Mouse (Mus musculus): ENCODE measurements around the gene E2f4. TPM values are rescaled to one million over a fixed set of nuclear protein-coding genes. Genes with fewer than 3 reads are reported as not detected.

The E2f4 gene
- polyA plus RNA-seq, 1 experiment from 2014 or later = 117 TPM

DNA sequence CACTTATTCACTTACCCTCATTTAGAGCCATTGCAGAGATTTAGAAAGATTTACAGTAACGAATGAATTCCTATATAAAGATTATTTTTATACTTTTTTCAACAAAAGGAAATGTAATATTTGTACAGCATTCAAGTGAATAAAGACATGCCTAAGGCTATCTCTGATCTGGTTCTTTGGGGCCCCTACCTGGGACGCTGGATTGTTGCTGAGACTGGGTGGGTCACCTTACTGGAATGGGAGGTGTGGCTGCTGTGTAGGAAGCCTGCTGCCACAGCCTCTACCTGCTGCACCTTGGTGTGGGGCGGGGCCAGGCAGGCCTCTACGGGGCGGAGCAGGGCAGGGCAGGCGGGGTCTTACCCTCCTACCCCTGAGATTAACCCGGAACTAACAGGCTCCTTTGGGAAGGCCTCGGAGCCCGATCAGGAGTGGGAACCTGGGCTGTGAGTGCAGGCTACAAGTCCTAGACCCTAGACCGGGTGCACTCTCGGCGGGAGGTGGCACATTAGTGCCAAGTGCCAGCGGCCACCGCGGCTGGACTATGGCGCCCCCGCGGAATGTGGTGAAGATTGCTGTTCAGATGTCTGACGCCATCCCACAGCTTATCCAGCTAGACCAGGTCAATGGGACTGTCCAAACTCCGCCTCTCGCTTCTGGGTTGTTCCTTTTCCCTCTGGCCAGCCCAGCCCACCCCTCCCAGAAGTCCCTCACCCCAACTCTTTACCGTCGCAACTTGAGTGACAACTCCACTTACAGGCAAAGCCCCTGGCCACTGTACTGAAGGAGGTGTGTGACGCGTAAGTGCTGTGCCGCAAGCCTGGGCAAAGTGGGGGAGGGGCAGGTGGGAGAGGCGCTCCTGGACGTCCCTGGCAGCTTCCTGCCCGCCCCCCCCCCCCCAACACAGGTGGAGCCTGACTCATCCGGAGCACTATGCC lies 8.0 kb downstream of the E2f4 start, which contains the start of gene Elmo3:
Gene Elmo3, plus strand, starts transcription at position 391 of the 935 bp plus-strand sequence.
- Histone ChIP-seq H3K4me2 (replicated peaks; ENCODE audit: low read depth, low read length) (peak within 1 kb of the TSS; percentile 72), H3K36me3 (ENCODE audit: control insufficient read depth, insufficient read depth, low read length) (peaks cover 60% of the 10 kb centered on the region), H3K4me3 (ENCODE audit: low read length) (peak within 1 kb of the TSS; percentile 38), H3K4me1 (ENCODE audit: control insufficient read depth, insufficient read depth, low read length) (peaks cover 18% of the 10 kb centered on the region; the same call in 1 of the 2 replicates), H3K27me3 (ENCODE audit: control insufficient read depth, insufficient read depth, low read length) (no peaks in the 10 kb centered on the region), H3K9ac (ENCODE audit: low read depth, low read length) (peak within 1 kb of the TSS; percentile 60), H3K9me3 (ENCODE audit: control insufficient read depth, low read length) (no peaks in the 10 kb centered on the region), H3K27ac (ENCODE audit: low read depth, low read length) (peak within 1 kb of the TSS; percentile 69)
- 4% methylated on average over 30 of the region's 30 CpGs for WGBS
- peak; percentile 87 for ATAC-seq (ENCODE audit: low FRiP score, low TSS enrichment)

DNA sequence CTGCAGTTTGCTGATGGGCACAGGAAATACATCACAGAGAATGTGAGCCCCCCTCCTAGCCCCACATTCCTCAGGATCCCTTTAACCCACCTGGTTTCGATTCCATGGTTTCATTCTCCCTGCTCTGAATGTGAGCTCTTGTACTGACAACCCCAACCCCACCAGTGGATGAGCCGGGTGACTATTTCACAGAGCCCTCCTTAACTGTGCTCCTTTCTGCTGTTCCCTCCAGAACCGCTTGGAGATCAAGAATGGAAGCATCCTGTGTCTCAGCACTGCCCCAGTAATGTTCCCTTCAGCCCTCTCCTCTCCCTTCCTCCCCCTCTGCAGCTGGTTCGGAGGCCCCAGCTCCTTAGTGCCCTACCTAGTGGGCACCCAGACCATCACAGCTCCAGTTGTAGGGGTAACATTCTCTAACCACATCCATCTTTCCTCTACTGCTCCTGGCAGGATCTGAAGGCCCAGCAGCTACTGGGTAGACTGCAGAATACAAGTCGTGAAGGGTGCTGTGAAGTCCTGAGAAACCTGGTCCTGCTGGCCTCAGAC lies 8.8 kb downstream of the E2f4 start:
- peaks cover 54% of the 10 kb centered on the region for H3K36me3 ChIP-seq (ENCODE audit: control insufficient read depth, insufficient read depth, low read length)
- WGBS = 47% methylated on average over 5 of the region's 5 CpGs
- H3K27ac ChIP-seq (ENCODE audit: low read depth, low read length) = peak overlapping the region; percentile 69; the same call in 1 of the 2 replicates
- peak overlapping the region; percentile 38 for H3K4me3 ChIP-seq (ENCODE audit: low read length)
- peaks cover 18% of the 10 kb centered on the region; the same call in 1 of the 2 replicates for H3K4me1 ChIP-seq (ENCODE audit: control insufficient read depth, insufficient read depth, low read length)
- peak; percentile 38 for ATAC-seq (ENCODE audit: low FRiP score, low TSS enrichment)
- H3K4me2 ChIP-seq (replicated peaks; ENCODE audit: low read depth, low read length) = peak overlapping the region; percentile 72
- no peaks in the 10 kb centered on the region for H3K27me3 ChIP-seq (ENCODE audit: control insufficient read depth, insufficient read depth, low read length)
- H3K9me3 ChIP-seq (ENCODE audit: control insufficient read depth, low read length) = no peaks in the 10 kb centered on the region
- H3K9ac ChIP-seq (ENCODE audit: low read depth, low read length) = peak overlapping the region; percentile 60; the same call in 1 of the 2 replicates

DNA sequence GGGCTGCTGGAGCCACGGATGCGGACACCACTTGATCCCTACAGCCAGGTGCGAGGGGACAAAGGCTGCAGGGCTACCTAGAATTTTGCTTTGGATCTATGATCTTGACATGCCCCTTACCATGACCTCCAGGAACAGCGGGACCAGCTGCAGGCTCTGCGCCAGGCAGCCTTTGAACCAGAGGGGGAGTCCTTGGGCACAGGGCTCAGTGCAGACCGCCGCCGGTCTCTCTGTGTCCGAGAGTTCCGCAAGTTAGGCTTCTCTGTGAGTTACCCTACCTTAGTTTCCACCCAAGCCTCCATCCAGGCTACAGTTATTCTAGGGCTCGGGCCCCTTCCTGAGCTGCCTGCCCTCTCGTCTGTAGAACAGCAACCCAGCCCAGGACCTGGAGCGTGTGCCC lies 10.2 kb downstream of the E2f4 start:
- H3K36me3 ChIP-seq (ENCODE audit: control insufficient read depth, insufficient read depth, low read length) = peaks cover 48% of the 10 kb centered on the region

DNA sequence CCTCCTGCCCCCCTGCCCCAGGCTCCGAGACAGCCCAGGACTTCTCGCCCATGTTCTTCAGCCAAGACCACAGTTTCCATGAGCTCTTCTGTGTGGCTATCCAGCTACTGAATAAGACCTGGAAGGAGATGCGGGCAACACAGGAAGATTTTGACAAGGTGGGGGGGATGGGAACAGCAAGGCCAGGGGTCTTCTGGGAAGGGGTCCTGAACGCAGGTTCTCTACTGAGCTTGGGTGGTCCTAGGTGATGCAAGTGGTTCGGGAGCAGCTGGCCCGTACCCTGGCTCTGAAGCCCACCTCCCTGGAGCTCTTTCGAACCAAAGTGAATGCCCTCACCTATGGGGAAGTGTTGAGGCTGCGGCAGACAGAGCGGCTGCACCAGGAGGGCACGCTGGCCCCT lies 11.0 kb downstream of the E2f4 start:
- Histone ChIP-seq H3K9me3 (ENCODE audit: control insufficient read depth, low read length) (no peaks in the 10 kb centered on the region), H3K4me2 (replicated peaks; ENCODE audit: low read depth, low read length) (no peak overlapping the region), H3K9ac (ENCODE audit: low read depth, low read length) (no peak overlapping the region), H3K4me3 (ENCODE audit: low read length) (no peak overlapping the region), H3K27me3 (ENCODE audit: control insufficient read depth, insufficient read depth, low read length) (no peaks in the 10 kb centered on the region), H3K27ac (ENCODE audit: low read depth, low read length) (no peak overlapping the region), H3K4me1 (ENCODE audit: control insufficient read depth, insufficient read depth, low read length) (peaks cover 18% of the 10 kb centered on the region; the same call in 1 of the 2 replicates), H3K36me3 (ENCODE audit: control insufficient read depth, insufficient read depth, low read length) (peaks cover 50% of the 10 kb centered on the region)
- 94% methylated on average over 10 of the region's 10 CpGs for WGBS
- ATAC-seq (ENCODE audit: low FRiP score, low TSS enrichment) = no peak

More for the DNA sequence above, 10.2 kb downstream of the E2f4 start:
- Histone ChIP-seq H3K9me3 (ENCODE audit: control insufficient read depth, low read length) (no peaks in the 10 kb centered on the region), H3K27me3 (ENCODE audit: control insufficient read depth, insufficient read depth, low read length) (no peaks in the 10 kb centered on the region), H3K9ac (ENCODE audit: low read depth, low read length) (no peak overlapping the region), H3K27ac (ENCODE audit: low read depth, low read length) (no peak overlapping the region), H3K4me3 (ENCODE audit: low read length) (no peak overlapping the region), H3K4me1 (ENCODE audit: control insufficient read depth, insufficient read depth, low read length) (peaks cover 18% of the 10 kb centered on the region; the same call in 1 of the 2 replicates), H3K4me2 (replicated peaks; ENCODE audit: low read depth, low read length) (no peak overlapping the region)
- ATAC-seq (ENCODE audit: low FRiP score, low TSS enrichment) = no peak
- 93% methylated on average over 13 of the region's 13 CpGs for WGBS

DNA sequence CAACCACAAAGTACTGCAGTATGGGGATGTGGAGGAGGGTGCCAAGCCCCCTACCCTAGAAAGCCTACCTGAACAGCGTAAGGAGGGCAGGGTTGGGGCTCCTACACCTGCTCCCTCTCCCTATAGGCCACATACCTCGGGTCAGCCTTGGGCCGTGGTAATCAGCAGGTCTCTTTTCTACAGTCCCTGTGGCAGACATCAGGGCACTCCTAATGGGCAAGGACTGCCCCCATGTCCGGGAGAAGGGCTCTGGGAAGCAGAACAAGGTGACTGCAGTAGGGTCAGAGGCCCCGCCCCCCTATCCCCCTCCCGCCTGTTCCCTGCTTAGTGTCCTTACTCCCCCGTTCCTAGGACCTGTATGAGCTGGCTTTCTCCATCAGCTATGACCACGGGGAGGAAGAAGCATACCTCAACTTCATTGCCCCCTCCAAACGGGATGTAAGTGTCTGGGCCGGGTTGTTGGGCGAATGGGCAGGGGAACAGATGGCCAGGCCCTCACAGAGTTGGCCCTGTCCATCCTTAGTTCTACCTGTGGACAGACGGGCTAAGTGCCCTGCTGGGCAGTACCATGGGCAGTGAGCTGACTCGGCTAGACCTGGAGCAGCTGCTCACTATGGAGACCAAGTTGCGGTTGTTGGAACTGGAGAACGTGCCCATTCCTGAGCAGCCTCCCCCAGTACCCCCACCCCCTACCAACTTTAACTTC lies 11.8 kb downstream of the E2f4 start:
- no peak overlapping the region for H3K4me2 ChIP-seq (replicated peaks; ENCODE audit: low read depth, low read length)
- peaks cover 50% of the 10 kb centered on the region for H3K36me3 ChIP-seq (ENCODE audit: control insufficient read depth, insufficient read depth, low read length)
- H3K27me3 ChIP-seq (ENCODE audit: control insufficient read depth, insufficient read depth, low read length) = no peaks in the 10 kb centered on the region
- no peak overlapping the region for H3K9ac ChIP-seq (ENCODE audit: low read depth, low read length)
- WGBS = 75% methylated on average over 15 of the region's 15 CpGs
- ATAC-seq (ENCODE audit: low FRiP score, low TSS enrichment) = no peak
- no peaks in the 10 kb centered on the region for H3K9me3 ChIP-seq (ENCODE audit: control insufficient read depth, low read length)
- no peak overlapping the region for H3K4me3 ChIP-seq (ENCODE audit: low read length)
- H3K27ac ChIP-seq (ENCODE audit: low read depth, low read length) = no peak overlapping the region
- peaks cover 18% of the 10 kb centered on the region; the same call in 1 of the 2 replicates for H3K4me1 ChIP-seq (ENCODE audit: control insufficient read depth, insufficient read depth, low read length)

DNA sequence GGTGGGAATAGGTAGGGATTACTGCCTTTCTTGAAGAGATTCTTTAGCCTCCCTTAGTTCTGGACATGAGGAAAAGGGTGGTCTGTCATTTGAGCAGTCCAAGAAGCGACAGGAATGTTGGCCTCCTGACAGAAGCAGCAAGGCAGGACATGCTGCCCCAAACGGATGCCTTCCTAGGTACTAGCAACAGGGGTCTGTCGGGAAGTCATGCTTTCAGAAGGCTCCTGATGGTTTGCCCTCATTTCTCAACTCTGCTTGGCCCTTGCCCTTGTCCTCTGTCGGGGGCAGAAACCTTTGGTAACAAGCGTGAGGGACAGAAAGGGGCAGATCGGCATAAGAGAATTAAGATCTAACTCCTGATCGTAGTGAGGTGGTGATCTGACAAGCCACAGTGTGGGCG lies 12.7 kb downstream of the E2f4 start:
- WGBS = 89% methylated on average over 8 of the region's 8 CpGs

DNA sequence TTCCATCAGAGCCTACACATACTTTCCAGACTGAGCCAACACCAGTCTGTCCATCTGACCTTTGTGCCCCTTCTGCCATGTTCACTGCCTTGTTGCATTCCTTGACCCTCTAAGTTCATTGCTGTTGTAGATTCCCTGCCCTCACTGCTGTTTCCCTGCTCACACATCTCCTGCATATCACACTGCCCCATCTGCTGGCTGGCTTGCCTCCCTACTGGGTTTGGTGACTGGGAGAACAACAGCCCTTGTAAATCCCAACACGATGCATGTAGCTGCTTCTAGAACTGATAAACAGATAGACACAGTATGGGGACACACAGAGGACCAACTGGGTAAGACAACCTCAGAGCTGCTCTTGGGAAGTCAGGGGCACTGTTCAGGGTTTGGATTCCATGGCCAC lies 14.3 kb downstream of the E2f4 start:
- Histone ChIP-seq H3K9me3 (ENCODE audit: control insufficient read depth, low read length) (no peaks in the 10 kb centered on the region), H3K4me1 (ENCODE audit: control insufficient read depth, insufficient read depth, low read length) (no peaks in the 10 kb centered on the region), H3K27me3 (ENCODE audit: control insufficient read depth, insufficient read depth, low read length) (no peaks in the 10 kb centered on the region), H3K4me3 (ENCODE audit: low read length) (no peak overlapping the region), H3K9ac (ENCODE audit: low read depth, low read length) (no peak overlapping the region), H3K4me2 (replicated peaks; ENCODE audit: low read depth, low read length) (no peak overlapping the region), H3K36me3 (ENCODE audit: control insufficient read depth, insufficient read depth, low read length) (peaks cover 63% of the 10 kb centered on the region), H3K27ac (ENCODE audit: low read depth, low read length) (no peak overlapping the region)
- 91% methylated on average over 1 of the region's 1 CpGs for WGBS
- no peak for ATAC-seq (ENCODE audit: low FRiP score, low TSS enrichment)

More for the DNA sequence above, 12.7 kb downstream of the E2f4 start:
- Histone ChIP-seq H3K9ac (ENCODE audit: low read depth, low read length) (no peak overlapping the region), H3K9me3 (ENCODE audit: control insufficient read depth, low read length) (no peaks in the 10 kb centered on the region), H3K36me3 (ENCODE audit: control insufficient read depth, insufficient read depth, low read length) (peaks cover 52% of the 10 kb centered on the region), H3K4me3 (ENCODE audit: low read length) (no peak overlapping the region), H3K27ac (ENCODE audit: low read depth, low read length) (no peak overlapping the region), H3K27me3 (ENCODE audit: control insufficient read depth, insufficient read depth, low read length) (no peaks in the 10 kb centered on the region), H3K4me1 (ENCODE audit: control insufficient read depth, insufficient read depth, low read length) (peaks cover 11% of the 10 kb centered on the region; the same call in 1 of the 2 replicates), H3K4me2 (replicated peaks; ENCODE audit: low read depth, low read length) (no peak overlapping the region)
- ATAC-seq (ENCODE audit: low FRiP score, low TSS enrichment) = no peak

DNA sequence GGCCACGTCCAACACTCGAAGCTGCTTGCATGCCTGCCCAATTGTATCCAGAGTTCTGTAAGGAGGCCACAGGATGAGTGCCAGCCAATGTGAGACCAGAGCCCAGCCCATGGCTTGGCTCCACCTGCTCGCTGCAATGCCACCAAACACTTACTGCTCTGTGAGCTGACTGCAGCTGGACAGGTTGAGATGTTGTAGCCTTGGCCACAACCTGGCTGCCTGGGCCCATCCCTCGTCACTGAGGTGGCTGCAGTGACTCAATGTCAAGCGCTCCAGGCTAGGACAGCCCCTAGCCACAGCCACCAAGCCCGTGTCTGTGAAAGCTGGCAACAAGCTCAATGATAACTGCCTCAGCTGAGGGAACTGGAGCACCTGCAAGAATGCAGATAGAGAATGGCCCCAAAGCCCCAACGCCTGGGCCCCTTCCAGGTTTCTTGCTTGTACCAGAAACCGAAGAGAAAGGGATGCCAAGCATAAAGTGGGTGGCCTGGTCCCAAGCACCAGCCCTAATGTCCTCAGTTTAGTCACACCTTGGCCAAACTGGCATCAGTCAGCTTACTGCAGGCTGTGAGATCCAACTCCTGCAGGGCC lies 15.5 kb downstream of the E2f4 start:
- Histone ChIP-seq H3K27ac (ENCODE audit: low read depth, low read length) (no peak overlapping the region), H3K9me3 (ENCODE audit: control insufficient read depth, low read length) (no peaks in the 10 kb centered on the region), H3K4me1 (ENCODE audit: control insufficient read depth, insufficient read depth, low read length) (no peaks in the 10 kb centered on the region), H3K27me3 (ENCODE audit: control insufficient read depth, insufficient read depth, low read length) (no peaks in the 10 kb centered on the region), H3K9ac (ENCODE audit: low read depth, low read length) (no peak overlapping the region), H3K4me3 (ENCODE audit: low read length) (no peak overlapping the region), H3K4me2 (replicated peaks; ENCODE audit: low read depth, low read length) (no peak overlapping the region), H3K36me3 (ENCODE audit: control insufficient read depth, insufficient read depth, low read length) (peaks cover 63% of the 10 kb centered on the region)
- ATAC-seq (ENCODE audit: low FRiP score, low TSS enrichment) = no peak
- 90% methylated on average over 8 of the region's 8 CpGs for WGBS
